8 mouse cellular contexts compared by ENCODE assay signal in genomic region chr3:69125891-69126508, GRCm38 (mm10). TPM values are rescaled to one million over a fixed set of nuclear protein-coding genes. Genes with fewer than 3 reads are reported as not detected.
DNase-seq lines count a peak whose midpoint lies in the region; ATAC-seq lines count a peak whose summit lies in the region.

No protein-coding gene starts in this region.

- H3K36me3 ChIP-seq in erythroblast, embryonic 14.5 days (ENCODE audit: control insufficient read depth) = peaks cover 21% of the 10 kb centered on the region
- no peaks in the 10 kb centered on the region for H3K36me3 ChIP-seq in hindbrain, embryonic 14.5 days (replicated peaks; ENCODE audit: control insufficient read depth, insufficient read depth)
- no peaks in the 10 kb centered on the region for H3K36me3 ChIP-seq in limb, embryonic 12.5 days
- H3K36me3 ChIP-seq in midbrain, embryonic 13.5 days = no peaks in the 10 kb centered on the region
- H3K36me3 ChIP-seq in stomach, embryonic 15.5 days = no peaks in the 10 kb centered on the region

- DNase-seq in kidney, adult 11 months = peak; percentile 9
- no peak for DNase-seq in kidney, adult 9 months
- peak; percentile 28 for DNase-seq in adrenal gland, postnatal 25 days
- peak; percentile 61 for DNase-seq in hindbrain, embryonic 14.5 days (ENCODE audit: low spot score)

- peak overlapping the region; percentile 94 for H3K4me3 ChIP-seq in erythroblast, embryonic 14.5 days (replicated peaks)
- peak overlapping the region; percentile 82 for H3K4me3 ChIP-seq in hindbrain, embryonic 14.5 days (replicated peaks; ENCODE audit: low read length)
- H3K4me3 ChIP-seq in limb, embryonic 12.5 days (replicated peaks) = peak overlapping the region; percentile 96
- H3K4me3 ChIP-seq in midbrain, embryonic 13.5 days (replicated peaks) = peak overlapping the region; percentile 95
- H3K4me3 ChIP-seq in stomach, embryonic 15.5 days (replicated peaks) = peak overlapping the region; percentile 96

- H3K4me1 ChIP-seq in erythroblast, embryonic 14.5 days (ENCODE audit: control insufficient read depth) = peaks cover 31% of the 10 kb centered on the region
- H3K4me1 ChIP-seq in hindbrain, embryonic 14.5 days (replicated peaks; ENCODE audit: control insufficient read depth, insufficient read depth, low read length) = peaks cover 22% of the 10 kb centered on the region
- peaks cover 11% of the 10 kb centered on the region; the same call in 1 of the 2 replicates for H3K4me1 ChIP-seq in limb, embryonic 12.5 days (replicated peaks)
- H3K4me1 ChIP-seq in midbrain, embryonic 13.5 days (replicated peaks) = peaks cover 22% of the 10 kb centered on the region
- peaks cover 8% of the 10 kb centered on the region for H3K4me1 ChIP-seq in stomach, embryonic 15.5 days

- 0% methylated on average over 34 of the region's 35 CpGs for WGBS in hindbrain, embryonic 14.5 days
- WGBS in limb, embryonic 12.5 days = under 1% methylated on average over 35 of the region's 35 CpGs
- WGBS in midbrain, embryonic 13.5 days = under 1% methylated on average over 35 of the region's 35 CpGs
- WGBS in stomach, embryonic 15.5 days = under 1% methylated on average over 35 of the region's 35 CpGs

- no peaks in the 10 kb centered on the region for H3K9me3 ChIP-seq in erythroblast, embryonic 14.5 days (ENCODE audit: control insufficient read depth, low read length)
- H3K9me3 ChIP-seq in hindbrain, embryonic 14.5 days (ENCODE audit: control insufficient read depth, low read length) = no peaks in the 10 kb centered on the region
- H3K9me3 ChIP-seq in limb, embryonic 12.5 days = no peaks in the 10 kb centered on the region
- no peaks in the 10 kb centered on the region for H3K9me3 ChIP-seq in midbrain, embryonic 13.5 days
- H3K9me3 ChIP-seq in stomach, embryonic 15.5 days = no peaks in the 10 kb centered on the region

- peak overlapping the region; percentile 91 for H3K9ac ChIP-seq in hindbrain, embryonic 14.5 days
- H3K9ac ChIP-seq in limb, embryonic 12.5 days (replicated peaks) = peak overlapping the region; percentile 96
- H3K9ac ChIP-seq in midbrain, embryonic 13.5 days (replicated peaks) = peak overlapping the region; percentile 94
- H3K9ac ChIP-seq in stomach, embryonic 15.5 days = peak overlapping the region; percentile 93

- peak overlapping the region; percentile 74 for H3K4me2 ChIP-seq in hindbrain, embryonic 14.5 days (replicated peaks)
- peak overlapping the region; percentile 76 for H3K4me2 ChIP-seq in limb, embryonic 12.5 days
- peak overlapping the region; percentile 73 for H3K4me2 ChIP-seq in midbrain, embryonic 13.5 days (replicated peaks)
- peak overlapping the region; percentile 56 for H3K4me2 ChIP-seq in stomach, embryonic 15.5 days

- H3K27me3 ChIP-seq in erythroblast, embryonic 14.5 days (ENCODE audit: control insufficient read depth) = peaks cover 5% of the 10 kb centered on the region; the same call in 1 of the 2 replicates
- 0 out of 2 replicates have a peak, but pooled peaks cover 3% of the 10 kb centered on the region for H3K27me3 ChIP-seq in hindbrain, embryonic 14.5 days (ENCODE audit: control insufficient read depth, insufficient read depth, low read length)
- H3K27me3 ChIP-seq in limb, embryonic 12.5 days = no peaks in the 10 kb centered on the region
- peaks cover 3% of the 10 kb centered on the region; the same call in 1 of the 2 replicates for H3K27me3 ChIP-seq in midbrain, embryonic 13.5 days
- no peaks in the 10 kb centered on the region for H3K27me3 ChIP-seq in stomach, embryonic 15.5 days (replicated peaks)

- ATAC-seq in hindbrain, embryonic 14.5 days (ENCODE audit: low FRiP score) = no peak
- ATAC-seq in limb, embryonic 12.5 days (ENCODE audit: insufficient number of reproducible peaks, insufficient read depth, low FRiP score, low TSS enrichment, low read depth) = no peak
- ATAC-seq in midbrain, embryonic 13.5 days = no peak
- no peak for ATAC-seq in stomach, embryonic 15.5 days (ENCODE audit: insufficient read depth, low FRiP score, low read depth)

- peak overlapping the region; percentile 95 for H3K27ac ChIP-seq in hindbrain, embryonic 14.5 days
- H3K27ac ChIP-seq in limb, embryonic 12.5 days = peak overlapping the region; percentile 97
- peak overlapping the region; percentile 97 for H3K27ac ChIP-seq in midbrain, embryonic 13.5 days
- peak overlapping the region; percentile 96 for H3K27ac ChIP-seq in stomach, embryonic 15.5 days

RNA-seq across cellular contexts. Expression of gene Kpna4, which starts 0.9 kb away (rescaled TPM):
- 63.0 and 63.5 TPM in 2 replicates for total RNA-seq in adrenal gland, postnatal 25 days (2021)
- 0.58 and 0.60 TPM in 2 replicates for polyA plus RNA-seq in erythroblast, embryonic 14.5 days (2012)
- polyA plus RNA-seq in hindbrain, embryonic 14.5 days (2014; fragmentation: Nextera tagmentation; extraction: Ambion mirVana) = 40.9 and 49.1 TPM in 2 replicates
- 42.1 and 42.5 TPM in 2 replicates for polyA plus RNA-seq in limb, embryonic 12.5 days (2016; fragmentation: Nextera tagmentation; extraction: Ambion mirVana)
- polyA plus RNA-seq in midbrain, embryonic 13.5 days (2015; fragmentation: Nextera tagmentation; extraction: Ambion mirVana) = 35.4 and 38.6 TPM in 2 replicates
- 29.7 and 31.1 TPM in 2 replicates for polyA plus RNA-seq in stomach, embryonic 15.5 days (2015; fragmentation: Nextera tagmentation; extraction: Ambion mirVana)

Comparison
In these comparisons a context has a peak if more than half of its experiments do, and no peak if none do; other contexts are left out.
1. RNA of gene Kpna4, which starts 0.9 kb away (polyA plus RNA-seq): 42.1 to 42.5 TPM in limb, embryonic 12.5 days, 40.9 to 49.1 TPM in hindbrain, embryonic 14.5 days, 35.4 to 38.6 TPM in midbrain, embryonic 13.5 days and 29.7 to 31.1 TPM in stomach, embryonic 15.5 days; 0.58 to 0.60 TPM in erythroblast, embryonic 14.5 days; every median in the first group is over 10 times any median in the second.
2. Peak in every context shown above with its lines, with median percentiles within 50 percentile points of each other: H3K4me3 ChIP-seq, H3K27ac ChIP-seq, H3K4me2 ChIP-seq and H3K9ac ChIP-seq.